Mouse (Mus musculus): ENCODE results near the gene Mrc2.

Mrc2 gene

DNA sequence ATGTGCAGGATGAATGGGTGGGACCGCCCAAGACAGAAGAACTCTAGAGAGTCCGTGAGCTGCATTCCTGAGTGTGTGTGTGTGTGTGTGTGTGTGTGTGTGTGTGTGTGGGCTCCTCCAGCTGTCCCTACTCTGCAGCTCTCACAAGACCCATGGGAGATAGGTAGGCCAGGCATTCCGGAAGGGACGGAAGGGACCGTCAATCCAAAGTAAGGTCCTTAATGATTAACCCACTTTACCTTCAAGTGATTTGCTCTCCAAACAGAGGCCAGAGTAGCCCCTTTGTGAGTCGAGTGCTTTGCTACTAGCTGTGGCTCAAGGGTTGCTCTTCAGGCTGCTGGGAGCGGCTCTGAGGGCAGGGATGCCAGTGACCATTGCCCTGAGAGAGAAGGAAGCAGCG lies 59.7 kb downstream of the Mrc2 start:
- DNase-seq = peak; percentile 26 to 53

GRCm38 (mm10) chr11:105352954-105353890 lies 60.8 kb downstream of the Mrc2 start:
- peak; percentile 90 to 94 for DNase-seq

DNA sequence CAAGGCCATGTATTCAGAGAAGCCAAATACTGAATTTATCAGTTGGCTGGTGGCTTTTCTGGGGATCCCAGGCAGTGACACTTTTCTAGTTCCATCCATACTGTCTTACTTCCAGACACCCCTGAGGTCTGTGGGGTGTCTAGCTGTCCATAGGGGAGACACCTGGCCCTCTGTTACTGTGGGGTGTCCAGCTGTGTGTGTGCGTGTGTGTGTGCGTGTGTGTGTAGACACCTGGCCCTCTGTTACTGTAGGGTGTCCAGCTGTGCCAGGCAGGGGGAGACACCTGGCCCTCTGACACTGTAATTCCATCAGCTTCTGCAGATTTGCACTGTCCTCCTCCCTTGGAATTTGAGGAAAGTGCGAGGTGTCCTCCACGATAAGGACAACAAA lies 61.4 kb downstream of the Mrc2 start:
- no peak for DNase-seq

DNA sequence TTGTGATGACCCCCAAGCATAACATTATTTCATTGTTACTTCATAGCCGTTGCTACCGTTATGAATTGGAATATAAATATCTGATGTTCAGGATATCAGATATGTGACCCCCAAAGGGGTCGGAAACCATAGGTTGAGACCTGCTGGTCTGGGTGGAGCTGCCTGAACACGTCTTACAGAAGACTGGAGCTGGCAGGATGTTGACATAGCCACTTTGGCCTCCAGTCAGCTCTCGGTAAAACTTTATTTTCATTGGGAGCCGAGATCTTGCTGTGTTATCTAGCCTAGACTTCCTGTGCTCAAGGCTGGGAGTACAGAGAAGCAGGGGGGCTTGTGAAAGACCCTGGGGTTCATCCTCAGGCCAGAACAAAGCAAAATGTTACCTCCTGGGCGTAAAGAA lies 63.9 kb downstream of the Mrc2 start:
- no peak for DNase-seq

GRCm38 (mm10) chr11:105362041-105362765 lies 69.8 kb downstream of the Mrc2 start:
- DNase-seq = no peak

DNA sequence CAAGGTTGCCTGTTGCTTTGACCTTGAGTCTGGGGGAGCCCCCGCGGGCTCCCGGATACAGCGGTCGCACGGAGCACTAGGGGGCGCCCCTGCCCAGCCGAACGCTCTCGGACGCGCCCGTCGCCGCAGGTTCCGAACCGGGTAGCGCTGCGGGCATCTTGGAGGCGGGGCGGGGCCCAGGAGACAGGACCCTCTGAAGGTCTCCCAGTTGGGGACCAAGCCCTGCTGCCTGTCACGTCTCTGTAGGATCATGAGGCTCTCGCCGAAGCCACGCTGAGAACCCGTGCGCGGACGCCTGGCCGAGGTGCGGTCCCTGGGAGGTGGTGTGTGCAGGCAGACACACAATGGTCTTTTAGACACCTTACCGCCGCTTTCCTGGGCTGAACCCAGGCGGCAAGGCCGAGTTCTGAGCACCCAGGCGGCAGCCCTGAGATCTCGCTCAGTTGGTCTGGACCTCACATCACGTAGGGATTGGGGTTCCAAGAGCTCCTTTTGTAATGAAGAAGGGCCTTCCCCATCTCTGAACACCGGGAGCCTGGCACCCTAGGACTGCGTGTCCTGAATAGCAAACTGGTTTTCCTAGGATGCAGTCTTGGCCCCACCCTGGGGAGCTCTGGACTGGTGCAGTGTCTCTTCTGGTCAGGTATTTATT lies 70.6 kb downstream of the Mrc2 start:
- peak; percentile 52 to 82 for DNase-seq

- DNase-seq = peak; percentile 55 to 58
Observed at GRCm38 (mm10) chr11:105363598-105364385, 71.3 kb downstream of the Mrc2 start.

DNA sequence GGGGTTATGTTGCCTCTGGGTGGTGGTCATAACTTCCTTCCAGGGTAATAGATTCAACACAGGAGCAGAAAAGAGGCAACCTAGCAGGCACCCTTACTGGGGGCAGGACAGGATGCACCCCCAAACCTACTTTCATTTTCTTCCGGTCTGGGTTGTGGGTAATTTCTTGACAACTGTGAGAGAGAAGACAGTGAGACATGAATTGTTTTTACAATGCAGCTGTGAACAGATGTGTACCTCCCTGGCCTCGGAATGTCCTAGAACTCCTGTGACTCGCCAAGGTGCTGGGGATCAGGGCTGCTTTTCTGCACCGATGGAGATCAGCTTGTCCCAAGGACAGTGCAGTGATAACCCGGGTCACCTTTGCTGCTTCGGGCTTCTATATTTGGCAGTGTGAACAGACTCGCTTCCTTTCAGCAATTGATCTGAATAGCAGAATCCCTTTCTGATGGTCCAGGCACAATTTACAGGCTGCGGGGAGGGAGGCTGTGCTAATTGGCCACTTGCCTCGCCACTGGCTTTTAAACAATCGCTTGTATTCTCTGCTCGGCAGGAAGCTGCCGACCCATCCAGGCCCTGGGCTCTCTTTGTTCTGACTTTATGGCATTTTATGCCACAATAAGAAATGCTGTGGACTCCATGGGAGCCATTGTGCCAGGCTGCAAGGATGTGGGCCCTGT lies 72.1 kb downstream of the Mrc2 start:
- DNase-seq = peak in 1 of 2 experiments; percentile 40

DNA sequence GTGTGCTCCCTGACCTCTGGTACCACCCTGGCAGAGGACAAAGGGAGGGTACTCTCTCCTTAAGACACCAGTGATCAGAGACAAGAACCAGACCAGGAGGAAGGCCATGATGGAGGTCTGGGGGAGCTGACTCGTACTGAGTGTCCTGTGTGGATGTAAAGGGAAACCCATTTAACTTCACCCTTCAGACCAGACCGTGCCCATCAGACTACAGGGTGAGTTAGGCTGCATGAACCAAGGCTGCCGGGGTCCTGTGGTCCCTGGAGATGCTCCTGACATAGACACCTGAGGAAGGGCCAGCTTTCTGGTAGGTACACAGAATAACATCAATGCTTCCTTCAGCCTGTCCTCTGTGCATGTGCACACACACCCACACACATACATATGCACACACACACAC lies 73.2 kb downstream of the Mrc2 start:
- no peak for DNase-seq

DNA sequence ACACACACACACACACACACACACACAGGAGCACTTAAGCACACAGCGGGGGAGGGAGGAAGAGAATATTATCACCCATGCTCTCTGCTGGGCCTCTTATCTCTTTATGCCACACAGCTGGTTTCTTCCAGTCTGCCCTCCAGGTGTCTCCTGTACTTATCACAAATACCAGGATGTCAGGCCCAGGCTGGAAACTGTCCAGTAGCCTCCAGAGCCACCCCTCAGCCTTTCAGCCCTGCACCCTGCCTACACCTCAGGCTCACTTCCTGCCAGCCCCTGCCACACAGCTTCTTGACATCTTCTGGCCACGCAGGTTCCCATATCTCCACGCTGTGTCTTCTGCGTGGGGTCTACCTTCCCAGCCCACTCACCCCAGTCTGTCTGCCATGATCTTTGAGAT lies 73.6 kb downstream of the Mrc2 start:
- no peak for DNase-seq

GRCm38 (mm10) chr11:105367163-105367562 lies 74.7 kb downstream of the Mrc2 start:
- no peak for DNase-seq

GRCm38 (mm10) chr11:105368833-105369232 lies 76.4 kb downstream of the Mrc2 start:
- DNase-seq = no peak

GRCm38 (mm10) chr11:105369526-105370386 lies 77.3 kb downstream of the Mrc2 start:
- no peak for DNase-seq

- peak; percentile 61 to 69 for DNase-seq
Observed at GRCm38 (mm10) chr11:105371818-105372217, 79.4 kb downstream of the Mrc2 start.

DNA sequence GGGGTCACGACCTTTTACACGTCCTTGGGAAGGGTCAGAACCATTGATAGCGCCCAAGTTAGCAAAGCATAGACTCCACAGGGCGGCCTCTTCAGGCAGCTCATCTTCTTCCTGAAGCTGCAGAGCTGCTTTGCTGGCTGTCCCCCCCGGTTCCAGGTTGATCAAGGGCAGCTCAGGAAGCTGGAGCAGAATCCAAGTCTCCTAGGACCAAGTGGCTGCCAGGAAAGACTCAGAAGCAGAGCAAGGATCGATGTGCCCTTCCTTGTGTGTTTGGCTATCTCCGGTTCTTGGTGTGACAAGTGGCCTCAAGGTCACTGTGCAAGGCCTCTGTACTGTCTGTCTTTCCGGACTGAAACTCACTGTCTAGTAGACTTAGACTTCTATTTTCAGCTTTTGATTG lies 81.4 kb downstream of the Mrc2 start:
- peak; percentile 39 to 55 for DNase-seq

DNA sequence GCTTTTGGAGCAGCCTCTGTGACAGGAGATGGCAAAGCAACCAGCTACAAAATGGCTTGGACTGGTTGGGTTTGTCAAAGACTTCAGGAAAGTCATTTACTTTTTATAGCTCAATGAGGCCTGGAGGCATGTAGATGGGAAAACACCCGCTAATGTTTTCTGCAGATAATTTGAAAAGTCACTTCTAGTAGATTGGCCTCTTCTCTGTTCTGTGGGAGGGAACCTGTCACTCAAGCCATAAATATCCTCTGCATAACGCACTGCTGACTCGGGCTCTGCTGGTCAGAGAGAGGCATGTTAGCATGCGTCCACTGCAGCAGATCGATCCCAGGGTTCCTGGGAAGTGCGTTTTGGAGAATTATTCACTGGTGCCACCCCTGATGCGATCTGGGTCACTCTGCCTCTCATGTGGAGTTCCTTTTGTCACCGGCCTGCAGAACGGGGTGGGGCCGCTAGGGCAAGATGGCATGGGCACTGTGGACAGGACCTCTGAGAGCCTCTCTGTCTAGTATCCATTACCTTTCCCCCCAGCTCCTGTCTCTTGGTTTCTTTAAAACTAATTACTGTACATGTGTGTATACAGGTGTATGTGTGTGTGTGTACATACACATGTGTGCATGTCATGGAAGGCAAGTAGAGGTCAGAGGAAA lies 82.2 kb downstream of the Mrc2 start:
- DNase-seq = no peak

GRCm38 (mm10) chr11:105375821-105376235 lies 83.4 kb downstream of the Mrc2 start:
- DNase-seq = peak in 1 of 2 experiments; percentile 21

DNA sequence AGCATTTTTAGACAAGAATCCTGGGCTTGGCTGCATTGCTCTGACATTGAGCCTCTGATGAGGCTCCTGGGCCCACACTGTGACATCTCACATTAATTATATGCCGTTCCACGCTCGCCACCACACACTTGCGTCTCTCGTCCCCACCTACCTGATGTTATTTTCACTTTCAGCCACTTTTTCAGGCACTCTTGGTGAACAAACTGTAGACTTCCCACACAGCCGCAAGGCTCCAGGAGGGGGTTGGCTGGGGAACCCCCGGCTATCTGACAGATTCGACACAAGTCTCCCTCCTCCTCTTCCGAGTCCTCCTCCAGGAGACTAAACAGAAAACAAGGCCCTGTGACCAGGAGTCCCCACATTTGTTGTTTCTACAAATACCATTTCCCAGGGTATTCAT lies 92.8 kb downstream of the Mrc2 start:
- no peak for DNase-seq

DNA sequence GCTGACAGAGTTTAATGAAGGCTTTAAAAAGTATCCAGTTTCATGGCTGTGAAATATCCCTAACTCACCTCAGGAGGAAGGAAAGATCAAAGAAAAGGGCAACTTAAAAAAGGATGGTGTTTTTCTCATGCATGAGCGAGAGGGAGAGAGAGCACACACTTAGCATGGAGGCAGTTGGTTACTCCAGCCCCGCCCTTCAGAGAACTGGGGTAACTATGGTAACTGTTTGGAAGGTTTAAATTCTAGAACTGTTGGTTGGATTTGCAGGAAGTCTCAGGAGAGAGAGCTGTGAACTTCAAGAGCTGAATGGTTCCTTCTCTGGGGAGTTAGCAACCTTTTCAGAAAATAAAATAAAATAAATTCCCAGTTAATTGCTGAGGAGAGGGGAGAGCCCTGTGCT lies 96.2 kb downstream of the Mrc2 start:
- no peak for DNase-seq

DNA sequence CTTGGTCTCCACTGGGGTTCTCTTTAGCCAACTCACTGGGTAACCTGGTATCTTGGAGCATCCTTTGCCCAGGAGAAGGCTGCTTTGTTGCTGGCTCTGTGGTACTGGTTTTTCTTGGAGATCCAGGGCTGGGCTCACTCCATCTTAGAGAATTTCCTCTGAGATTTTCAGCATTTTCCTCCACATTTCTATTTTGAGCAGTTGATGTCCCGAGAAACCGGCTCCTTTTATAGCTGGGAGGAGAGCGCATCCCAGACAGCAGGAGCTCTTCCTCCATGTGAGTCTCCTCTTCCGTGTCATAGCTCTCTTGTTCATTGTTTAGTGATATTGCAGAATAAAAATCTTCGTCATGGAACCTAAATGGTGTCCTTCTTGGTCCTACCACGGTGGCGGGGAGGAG lies 97.8 kb downstream of the Mrc2 start:
- DNase-seq = no peak

Measured in kidney, adult 8-10 months (tissue).